Mouse (Mus musculus) intestine, embryonic 14.5 days (tissue): ENCODE measurements at regions not wholly inside any gene's neighbourhood (a gene's known extent, or its start where the extent isn't known, plus 50 kb on each side); places are given as distances from the start of the nearest gene placed in this dataset.

Source experiments
- ATAC-seq: fragments of 200-750 bp; cut with Nextera tagmentation; replicated peaks from 2 replicates; pipeline ENCODE4 v1.8.0; 2017; ENCODE audit warnings: low read depth, moderate number of reproducible peaks, moderate TSS enrichment, moderate library complexity; ENCODE audit not compliant: low FRiP score, low TSS enrichment
- DNase-seq: peaks from one replicate; pipeline ENCODE4 v3.0.0-alpha.2; 2018; ENCODE audit warnings: low spot score
- H3K27ac ChIP-seq: fragments of 300-500 bp; sonication (generic); 2 replicates; pipeline ENCODE4 v1.5.1; 2014; ENCODE audit warnings: low read depth, mild to moderate bottlenecking, control low read depth
- H3K27me3 ChIP-seq: fragments of 300-500 bp; sonication (generic); replicated peaks from 2 replicates; pipeline ENCODE4 v1.6.1; 2014; ENCODE audit warnings: low read length, control low read depth; ENCODE audit not compliant: control insufficient read depth, insufficient read depth
- H3K36me3 ChIP-seq: fragments of 300-500 bp; sonication (generic); 2 replicates; pipeline ENCODE4 v1.6.1; 2014; ENCODE audit warnings: low read length, control low read depth; ENCODE audit not compliant: control insufficient read depth, insufficient read depth
- H3K4me1 ChIP-seq: fragments of 300-500 bp; sonication (generic); replicated peaks from 2 replicates; pipeline ENCODE4 v1.6.1; 2014; ENCODE audit warnings: low read length, control low read depth, mixed read lengths; ENCODE audit not compliant: control insufficient read depth, insufficient read depth
- H3K4me2 ChIP-seq: fragments of 300-500 bp; sonication (generic); 2 replicates; pipeline ENCODE4 v1.6.1; 2014; ENCODE audit warnings: low read length
- H3K4me3 ChIP-seq: fragments of 300-500 bp; sonication (generic); 2 replicates; pipeline ENCODE4 v1.5.1; 2014; ENCODE audit warnings: low read depth, low read length, control low read depth, mixed read lengths
- H3K9ac ChIP-seq: fragments of 300-500 bp; sonication (generic); 2 replicates; pipeline ENCODE4 v1.6.1; 2014; ENCODE audit warnings: mild to moderate bottlenecking, low read length
- H3K9me3 ChIP-seq: fragments of 300-500 bp; sonication (generic); 2 replicates; pipeline ENCODE4 v1.6.1; 2016; ENCODE audit warnings: low read length, control low read depth; ENCODE audit not compliant: control insufficient read depth
- WGBS: fragments of 180-500 bp; shearing (Covaris S2); extraction: QIAGEN DNeasy Blood & Tissue Kit; methylation state at CpG from one replicate; pipeline ENCODE4 v1.1.7; 2014; 5-methylcytosine and 5-hydroxymethylcytosine counted together

- no peaks in the 10 kb centered on the region for H3K27me3 ChIP-seq
- H3K4me3 ChIP-seq, result no peak overlapping the region
- H3K4me2 ChIP-seq, result no peak overlapping the region
- DNase-seq (no peak), ATAC-seq (no peak)
- H3K9me3 ChIP-seq, result no peaks in the 10 kb centered on the region
- whole genome bisulfite sequencing, result 65% methylated on average over 7 of the region's 7 CpGs
- H3K36me3 ChIP-seq, result no peaks in the 10 kb centered on the region
- H3K9ac ChIP-seq, result no peak overlapping the region
- no peak overlapping the region for H3K27ac ChIP-seq
- no peaks in the 10 kb centered on the region for H3K4me1 ChIP-seq
These were observed 143.1 kb upstream of the Adgrl4 start for GRCm38 (mm10) chr3:151294606-151295005.

DNA sequence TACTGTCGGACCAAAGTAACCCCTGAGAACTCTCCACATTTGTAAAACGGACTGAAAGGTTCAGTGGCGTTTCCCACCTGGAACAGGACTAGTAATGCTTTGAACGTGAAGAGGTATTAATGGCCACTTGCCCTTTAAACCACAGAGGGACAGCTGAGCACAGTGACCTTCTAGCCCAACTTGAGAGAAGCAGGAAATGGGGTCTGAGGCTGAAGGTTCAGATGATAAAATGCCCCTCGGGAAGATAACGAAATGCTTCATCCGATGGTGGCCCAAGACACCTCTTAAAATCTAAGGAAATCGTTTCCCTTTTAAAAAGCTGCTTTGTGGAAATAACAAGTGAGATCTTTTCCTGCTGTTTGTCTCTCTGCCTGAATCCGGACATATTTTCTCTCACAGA, 142.7 kb upstream of the Adgrl4 start:
- Histone ChIP-seq H3K4me2 (no peak overlapping the region), H3K9me3 (no peaks in the 10 kb centered on the region), H3K4me1 (no peaks in the 10 kb centered on the region), H3K9ac (no peak overlapping the region), H3K4me3 (no peak overlapping the region), H3K27ac (no peak overlapping the region), H3K36me3 (no peaks in the 10 kb centered on the region), H3K27me3 (no peaks in the 10 kb centered on the region)
- DNase-seq (no peak), ATAC-seq (no peak)
- WGBS, result 60% methylated on average over 9 of the region's 9 CpGs

DNA sequence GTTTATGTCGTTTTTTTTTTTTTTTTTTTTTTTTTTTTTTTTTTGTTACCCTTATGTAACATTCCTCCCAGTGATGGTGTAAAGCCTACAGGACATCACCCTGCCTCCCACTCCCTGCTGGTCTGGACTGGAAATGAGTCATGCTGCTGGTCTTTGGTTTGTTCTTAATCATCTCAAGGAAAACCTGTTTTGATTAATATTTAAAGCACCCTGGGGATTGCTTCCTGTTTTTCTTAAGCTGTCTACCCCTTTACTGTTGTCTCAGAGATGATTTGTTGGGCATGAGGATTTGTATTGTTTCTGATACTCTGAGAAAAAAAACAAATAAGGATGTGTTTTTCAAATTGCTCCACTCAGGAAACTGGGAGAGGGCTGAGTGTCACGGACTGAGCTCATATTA, 139.4 kb upstream of the Adgrl4 start:
- 57% methylated on average over 2 of the region's 2 CpGs for WGBS
- ATAC-seq (no peak), DNase-seq (no peak)
- Histone ChIP-seq H3K4me3 (no peak overlapping the region), H3K4me1 (no peaks in the 10 kb centered on the region), H3K27ac (no peak overlapping the region), H3K9ac (no peak overlapping the region), H3K4me2 (no peak overlapping the region), H3K9me3 (no peaks in the 10 kb centered on the region), H3K27me3 (no peaks in the 10 kb centered on the region), H3K36me3 (no peaks in the 10 kb centered on the region)

GRCm38 (mm10) chr3:151305402-151305801, 132.3 kb upstream of the Adgrl4 start:
- 91% methylated on average over 4 of the region's 4 CpGs for WGBS
- no peak for ATAC-seq

DNA sequence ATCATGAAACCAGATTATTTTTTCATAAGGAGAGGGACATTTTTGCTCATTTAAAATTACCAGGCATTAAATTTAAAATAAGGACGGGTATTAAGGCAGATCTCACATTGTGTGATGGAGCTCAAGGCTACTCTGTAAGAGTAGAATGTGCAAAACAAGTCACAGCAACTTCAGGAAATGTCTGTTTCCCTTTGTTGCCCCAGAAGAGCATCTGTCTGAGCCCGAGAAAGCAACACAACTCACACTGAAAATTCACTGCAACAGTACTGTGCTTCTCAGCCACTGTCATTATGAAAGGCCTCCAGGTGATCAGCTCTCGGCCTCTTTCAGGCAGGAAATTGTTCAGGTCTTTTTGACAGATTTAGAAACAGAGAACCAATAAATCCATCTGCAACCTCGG, 129.7 kb upstream of the Adgrl4 start:
- DNase-seq (no peak), ATAC-seq (no peak)
- H3K36me3 ChIP-seq, result no peaks in the 10 kb centered on the region
- H3K4me3 ChIP-seq, result no peak overlapping the region
- no peaks in the 10 kb centered on the region for H3K27me3 ChIP-seq
- no peak overlapping the region for H3K4me2 ChIP-seq
- H3K27ac ChIP-seq, result no peak overlapping the region
- WGBS, result 59% methylated on average over 4 of the region's 4 CpGs
- H3K4me1 ChIP-seq, result no peaks in the 10 kb centered on the region
- no peaks in the 10 kb centered on the region for H3K9me3 ChIP-seq
- no peak overlapping the region for H3K9ac ChIP-seq

More at GRCm38 (mm10) chr3:151305402-151305801, 132.3 kb upstream of the Adgrl4 start:
- Histone ChIP-seq H3K9ac (no peak overlapping the region), H3K4me3 (no peak overlapping the region), H3K27me3 (no peaks in the 10 kb centered on the region), H3K4me2 (no peak overlapping the region), H3K4me1 (no peaks in the 10 kb centered on the region), H3K36me3 (no peaks in the 10 kb centered on the region), H3K27ac (no peak overlapping the region), H3K9me3 (no peaks in the 10 kb centered on the region)
- no peak for DNase-seq

DNA sequence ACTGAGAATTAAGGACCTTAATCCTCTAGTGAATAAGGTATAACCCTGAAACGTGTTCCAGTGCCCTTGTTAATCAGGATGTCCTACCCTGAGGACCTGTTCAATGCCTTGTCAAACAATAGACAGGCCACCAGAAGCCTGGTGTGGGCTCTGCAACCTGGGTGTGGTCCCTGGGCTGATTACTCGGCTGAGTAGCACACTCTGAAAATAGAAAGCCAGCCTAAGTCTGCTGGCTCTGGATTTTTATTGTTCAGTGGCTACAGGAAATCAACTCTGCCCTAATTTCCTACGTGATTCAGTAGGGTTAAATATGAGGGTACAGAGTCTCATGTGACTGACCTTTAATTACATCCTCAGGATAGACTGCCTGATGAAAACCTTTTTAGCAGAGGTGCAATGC, 113.9 kb upstream of the Adgrl4 start:
- DNase-seq, result no peak

DNA sequence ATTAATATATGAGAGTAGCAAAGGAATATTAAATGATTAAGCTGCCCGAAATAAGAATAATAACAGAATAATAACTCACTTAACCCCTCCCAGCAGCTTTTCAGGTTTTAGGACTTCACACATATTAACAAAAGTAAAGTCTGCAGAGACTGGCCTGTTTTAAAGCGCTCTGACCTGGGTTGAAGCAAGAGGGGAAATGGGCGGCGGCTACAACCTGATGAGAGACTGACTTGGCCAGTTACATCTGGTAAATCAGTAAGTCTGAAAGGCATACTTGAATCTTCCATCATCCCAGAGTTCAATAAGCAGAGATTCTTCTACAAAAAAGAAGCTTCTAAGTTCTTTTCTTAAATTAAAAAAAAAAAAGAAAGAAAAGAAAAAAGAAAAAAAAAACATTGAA, 107.9 kb upstream of the Adgrl4 start:
- 85% methylated on average over 4 of the region's 4 CpGs for whole genome bisulfite sequencing
- ATAC-seq, result no peak
- no peak overlapping the region for H3K27ac ChIP-seq

More for the DNA sequence above, 113.9 kb upstream of the Adgrl4 start:
- no peak for ATAC-seq
- H3K9ac ChIP-seq, result no peak overlapping the region
- H3K4me1 ChIP-seq, result no peaks in the 10 kb centered on the region
- no peak overlapping the region for H3K4me2 ChIP-seq
- no peak overlapping the region for H3K27ac ChIP-seq
- H3K27me3 ChIP-seq, result no peaks in the 10 kb centered on the region
- 26% methylated on average over 3 of the region's 3 CpGs for WGBS
- H3K4me3 ChIP-seq, result no peak overlapping the region
- no peaks in the 10 kb centered on the region for H3K36me3 ChIP-seq
- H3K9me3 ChIP-seq, result no peaks in the 10 kb centered on the region

DNA sequence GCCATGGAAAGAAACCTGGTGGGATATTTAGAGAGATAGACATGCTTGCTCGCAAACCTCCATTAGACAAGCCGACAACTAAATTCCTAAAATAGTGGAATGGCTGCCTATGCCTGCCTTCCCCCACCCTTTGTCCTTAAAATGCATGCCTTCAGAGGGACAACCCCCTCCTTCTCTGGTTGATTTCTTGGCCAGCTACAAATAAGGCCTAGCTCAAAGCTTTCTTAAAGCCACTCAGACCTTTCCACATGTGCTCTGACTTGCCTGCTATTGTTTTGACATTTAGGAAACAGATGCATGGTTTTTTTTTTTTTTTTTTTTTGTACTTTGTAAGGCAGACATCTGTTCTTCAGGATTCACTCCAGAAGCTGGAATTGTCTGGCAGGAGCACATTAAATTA, 105.8 kb upstream of the Adgrl4 start:
- Histone ChIP-seq H3K36me3 (no peaks in the 10 kb centered on the region), H3K27me3 (no peaks in the 10 kb centered on the region), H3K4me2 (no peak overlapping the region), H3K27ac (no peak overlapping the region), H3K4me1 (no peaks in the 10 kb centered on the region), H3K9me3 (no peaks in the 10 kb centered on the region), H3K9ac (no peak overlapping the region), H3K4me3 (no peak overlapping the region)
- WGBS, result 64% methylated on average over 2 of the region's 2 CpGs
- DNase-seq, result no peak
- ATAC-seq, result no peak

More for the DNA sequence above, 107.9 kb upstream of the Adgrl4 start:
- Histone ChIP-seq H3K9me3 (no peaks in the 10 kb centered on the region), H3K27me3 (no peaks in the 10 kb centered on the region), H3K4me1 (no peaks in the 10 kb centered on the region), H3K4me3 (no peak overlapping the region), H3K9ac (no peak overlapping the region), H3K36me3 (no peaks in the 10 kb centered on the region), H3K4me2 (no peak overlapping the region)
- no peak for DNase-seq

GRCm38 (mm10) chr3:151332317-151332687, 105.4 kb upstream of the Adgrl4 start:
- 61% methylated on average over 1 of the region's 1 CpGs for WGBS
- no peaks in the 10 kb centered on the region for H3K4me1 ChIP-seq
- H3K9me3 ChIP-seq, result no peaks in the 10 kb centered on the region
- no peak overlapping the region for H3K9ac ChIP-seq
- DNase-seq (no peak), ATAC-seq (no peak)
- no peaks in the 10 kb centered on the region for H3K36me3 ChIP-seq
- no peaks in the 10 kb centered on the region for H3K27me3 ChIP-seq
- no peak overlapping the region for H3K4me3 ChIP-seq
- H3K4me2 ChIP-seq, result no peak overlapping the region
- no peak overlapping the region for H3K27ac ChIP-seq
